Mouse (Mus musculus) kidney, adult 9 months (tissue): ENCODE results near the gene Pcgf6.
A peak's percentile ranks its signal among the peaks of the same experiment; 100 is the strongest.

ENCODE experiments used
- DNase-seq: peaks from one replicate; pipeline ENCODE4 v3.0.0; 2022

Gene Pcgf6

DNA sequence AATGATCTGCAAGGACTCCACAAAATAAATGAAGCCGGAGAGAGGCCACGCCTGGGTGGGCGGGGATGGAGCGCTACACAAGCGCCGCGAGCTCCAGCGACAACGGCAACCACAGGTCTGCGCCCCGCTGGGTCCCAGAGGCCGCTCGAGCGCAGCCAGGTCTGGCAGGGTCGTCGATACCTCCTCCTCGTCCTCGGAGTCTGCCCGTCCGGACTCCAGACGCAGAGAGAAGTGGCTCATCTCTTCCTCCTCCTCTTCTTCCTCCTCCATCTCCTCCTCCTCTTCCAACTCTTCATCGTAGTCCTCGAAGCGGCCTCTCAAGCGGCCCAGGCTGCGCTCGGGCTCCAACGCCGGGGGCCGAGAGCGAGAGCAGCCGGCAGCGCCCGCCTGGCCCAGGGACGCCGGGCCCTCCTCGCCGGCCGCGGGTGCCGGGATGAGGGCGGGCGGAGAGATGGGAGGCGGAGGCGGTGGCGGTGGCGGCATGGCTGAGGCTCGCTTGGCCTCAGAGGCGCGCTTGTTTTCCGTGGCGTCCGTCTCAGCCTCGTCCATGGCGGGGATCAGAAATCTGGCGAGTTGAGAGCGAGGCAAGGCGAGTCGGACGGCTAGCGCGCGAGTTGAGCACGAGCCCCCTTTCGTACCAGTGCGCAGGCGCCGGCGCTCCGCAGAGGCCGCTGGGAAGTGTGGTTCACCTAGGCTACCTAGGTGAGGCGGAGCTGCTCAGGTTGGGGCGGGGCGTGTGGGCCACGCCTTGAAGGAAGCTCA is at the start of gene Pcgf6:
TSS of gene Pcgf6 (minus strand) at position 636 of the 762 bp plus-strand sequence.
- peak; percentile 85 for DNase-seq

DNA sequence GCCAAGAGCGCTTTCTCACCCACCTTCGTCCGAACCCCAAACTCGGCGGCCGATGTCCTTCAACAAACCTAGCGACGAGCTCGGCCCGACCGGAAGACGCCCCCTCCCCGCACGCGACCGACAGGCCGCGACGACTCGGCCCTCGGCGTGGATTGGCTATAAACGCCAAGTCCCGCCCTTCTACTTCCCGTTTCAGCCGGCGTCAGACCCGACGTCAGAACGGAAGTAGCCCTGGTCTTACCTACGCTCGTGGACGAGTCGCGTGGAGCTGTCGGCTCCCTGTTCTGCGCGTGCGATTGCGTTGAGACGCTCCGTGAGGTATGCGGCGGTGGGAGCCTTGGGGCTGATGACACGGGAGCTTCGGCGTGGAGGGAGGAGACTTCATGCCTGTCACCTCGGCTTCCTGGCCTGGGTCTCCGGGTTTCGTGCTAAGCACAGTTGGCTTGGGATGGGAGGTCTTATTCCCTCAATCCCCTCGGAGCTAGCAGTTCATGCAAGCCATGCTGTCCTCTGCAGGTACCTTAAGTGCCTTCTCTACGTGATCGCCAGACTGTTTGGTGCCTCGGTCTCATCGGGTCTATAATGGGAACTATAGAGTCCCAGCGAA is 39.9 kb upstream of the Pcgf6 start, which contains the start of the genes Usmg5 and Pdcd11:
TSS of gene Usmg5 (minus strand) at position 98 of the 607 bp plus-strand sequence.
TSS of gene Pdcd11 (plus strand) at position 219 of the 607 bp plus-strand sequence.
- peak; percentile 96 for DNase-seq

DNA sequence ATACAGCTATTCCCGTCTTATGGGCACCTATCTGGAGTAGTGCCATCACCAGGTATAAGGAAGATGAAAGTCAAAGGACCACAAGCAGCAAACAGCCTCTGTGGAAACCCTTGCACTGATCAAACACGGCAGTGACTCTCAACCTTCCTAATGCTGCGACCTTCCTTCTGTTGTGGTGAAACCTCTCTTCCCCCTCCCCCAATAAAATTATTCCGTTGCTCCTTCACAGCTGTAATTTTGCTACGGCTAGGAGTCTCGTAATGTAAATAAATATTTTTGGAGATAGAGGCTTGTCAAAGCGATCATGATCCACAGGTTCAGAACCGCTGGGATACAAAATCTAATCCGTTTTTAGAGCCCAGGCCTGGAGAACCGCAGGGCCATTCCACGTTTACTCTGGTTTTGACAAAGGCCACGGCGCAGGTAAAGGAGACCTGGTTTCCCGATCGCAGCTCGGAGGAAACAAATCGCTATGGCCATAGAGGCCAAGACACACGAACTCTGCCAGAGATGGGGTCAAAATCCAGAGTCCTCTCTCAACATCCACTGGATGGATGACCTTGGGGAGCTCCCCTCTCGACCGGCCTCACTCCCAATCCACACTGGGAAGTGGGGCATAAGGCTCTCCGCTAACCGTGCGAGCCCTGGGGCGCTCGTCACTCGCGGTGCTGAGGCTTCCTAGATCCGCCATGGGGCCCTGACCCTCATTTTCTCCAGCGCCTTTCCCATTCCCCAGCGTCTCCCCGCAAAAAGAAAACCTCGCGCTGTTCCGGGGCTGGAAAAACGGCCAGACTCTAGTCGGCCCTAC is 39.2 kb upstream of the Pcgf6 start:
- DNase-seq, result peak; percentile 65

DNA sequence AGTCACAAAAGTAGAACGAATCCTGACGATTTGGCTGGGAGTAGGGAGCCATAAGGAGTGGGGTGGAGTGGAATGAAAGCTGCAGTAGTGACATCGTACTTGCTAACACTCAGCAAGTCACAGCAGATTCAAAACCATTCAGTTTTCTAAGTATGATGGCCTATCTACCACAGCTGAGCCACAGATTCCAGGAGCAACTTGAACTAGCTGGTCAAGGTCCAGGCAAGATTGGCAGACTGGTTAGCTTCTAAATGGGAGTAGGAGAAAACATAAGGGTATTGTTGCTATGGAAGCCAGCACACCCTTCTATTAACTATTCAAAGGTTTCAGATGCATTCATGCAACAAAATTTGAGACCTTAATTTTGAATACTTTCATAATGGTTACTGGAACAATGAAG is 37.5 kb upstream of the Pcgf6 start:
- DNase-seq, result peak; percentile 71

DNA sequence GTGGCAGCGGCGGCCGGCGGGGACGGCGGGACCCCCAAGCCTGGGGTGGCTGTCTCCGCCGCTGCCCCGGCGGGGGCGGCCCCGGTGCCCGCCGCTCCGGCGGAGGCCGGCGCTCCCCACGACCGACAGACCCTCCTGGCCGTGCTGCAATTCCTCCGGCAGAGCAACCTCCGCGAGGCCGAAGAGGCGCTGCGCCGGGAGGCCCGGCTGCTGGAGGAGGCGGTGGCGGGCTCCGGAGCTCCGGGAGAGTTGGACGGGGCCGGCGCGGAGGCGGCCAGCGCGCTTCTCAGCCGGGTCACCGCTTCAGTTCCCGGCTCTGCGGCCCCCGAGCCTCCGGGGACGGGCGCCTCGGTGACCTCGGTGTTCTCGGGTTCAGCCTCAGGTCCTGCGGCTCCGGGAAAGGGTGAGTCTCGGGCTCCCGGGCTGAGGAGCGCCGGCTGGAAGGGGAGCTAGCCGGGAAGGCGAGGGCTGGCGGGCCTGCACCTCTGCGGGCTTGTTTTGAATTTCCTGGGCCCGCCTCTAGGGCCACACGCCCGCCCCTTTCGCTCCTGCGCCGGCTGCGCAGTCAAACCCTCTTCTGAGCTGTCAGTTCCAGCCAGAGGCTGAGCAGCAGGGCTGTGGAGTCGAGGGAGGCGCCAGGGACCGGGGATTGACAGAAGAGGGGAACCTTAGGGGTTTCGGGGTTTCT is 17.4 kb upstream of the Pcgf6 start:
- DNase-seq, result peak; percentile 88

DNA sequence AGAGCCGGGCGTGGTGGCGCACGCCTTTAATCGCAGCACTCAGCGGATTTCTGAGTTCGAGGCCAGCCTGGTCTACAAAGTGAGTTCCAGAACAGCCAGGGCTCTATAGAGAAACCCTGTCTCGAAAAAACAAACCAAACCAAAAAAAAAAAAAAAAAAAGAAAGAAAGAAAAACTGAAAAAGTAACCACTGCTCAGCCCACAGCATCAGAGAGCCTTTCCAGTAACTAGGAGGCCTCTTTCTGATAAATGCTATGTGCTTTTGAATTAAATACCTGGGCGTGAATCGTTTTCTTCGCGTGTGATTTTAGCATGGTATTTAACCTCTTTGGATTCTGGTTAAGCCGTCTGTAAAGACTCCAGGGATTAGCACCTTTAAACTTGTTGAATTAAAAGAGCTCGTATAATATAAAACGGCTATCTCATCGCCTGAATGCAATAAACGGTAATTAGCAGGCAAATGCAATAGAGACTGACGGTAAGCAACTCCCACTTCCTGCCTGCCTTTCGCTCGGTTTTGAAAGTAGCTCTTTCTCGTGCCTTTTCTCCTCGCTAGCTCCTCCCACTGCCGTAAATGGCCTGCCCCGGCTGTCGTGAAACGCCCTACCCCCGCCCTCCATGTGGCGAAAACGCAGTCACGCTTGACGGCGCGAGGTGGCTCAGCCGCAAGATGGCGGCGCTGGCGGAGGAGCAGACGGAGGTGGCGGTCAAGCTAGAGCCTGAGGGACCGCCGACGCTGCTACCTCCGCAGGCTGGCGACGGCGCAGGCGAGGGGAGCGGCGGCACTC is 16.6 kb upstream of the Pcgf6 start, which contains the start of gene Taf5:
TSS of gene Taf5 (plus strand) at position 651 of the 787 bp plus-strand sequence.
- peak; percentile 98 for DNase-seq

DNA sequence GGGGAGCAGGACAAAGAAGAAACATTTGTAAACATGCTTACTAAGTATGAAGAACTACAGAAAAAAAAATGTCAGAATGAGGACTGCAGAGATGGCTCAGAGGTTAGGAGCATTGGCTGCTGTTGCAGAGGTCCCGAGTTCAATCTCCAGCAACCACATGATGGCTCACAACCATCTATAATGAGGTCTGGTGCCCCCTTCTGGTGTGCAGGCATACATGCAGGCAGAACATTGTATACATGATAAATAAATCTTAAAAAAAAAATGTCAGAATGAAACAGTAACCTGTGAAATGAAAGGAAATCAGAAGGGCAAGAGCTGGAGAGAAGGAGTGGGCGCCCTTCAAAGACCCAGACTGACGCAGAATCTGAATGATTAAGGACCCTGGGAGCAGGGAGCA is 15.2 kb upstream of the Pcgf6 start:
- no peak for DNase-seq

DNA sequence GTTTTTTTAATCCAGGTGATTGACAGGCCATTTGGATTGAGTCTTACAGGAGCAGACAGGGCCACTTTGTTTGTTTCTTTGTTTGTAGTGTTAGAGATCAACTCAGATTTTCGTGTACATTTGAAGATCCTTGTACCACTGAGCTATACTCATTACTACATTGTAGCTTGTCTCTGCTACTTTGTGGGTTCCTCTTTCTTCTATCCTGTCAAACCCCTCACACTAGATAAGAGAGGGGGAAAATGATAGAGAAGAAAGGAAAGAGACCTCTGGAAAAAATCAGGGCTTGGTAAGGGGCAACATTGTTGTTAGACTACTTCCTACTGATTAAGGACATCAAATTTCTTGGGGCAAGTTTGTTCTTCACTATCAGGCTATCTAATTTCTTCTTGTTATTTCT is 7.0 kb upstream of the Pcgf6 start:
- no peak for DNase-seq

DNA sequence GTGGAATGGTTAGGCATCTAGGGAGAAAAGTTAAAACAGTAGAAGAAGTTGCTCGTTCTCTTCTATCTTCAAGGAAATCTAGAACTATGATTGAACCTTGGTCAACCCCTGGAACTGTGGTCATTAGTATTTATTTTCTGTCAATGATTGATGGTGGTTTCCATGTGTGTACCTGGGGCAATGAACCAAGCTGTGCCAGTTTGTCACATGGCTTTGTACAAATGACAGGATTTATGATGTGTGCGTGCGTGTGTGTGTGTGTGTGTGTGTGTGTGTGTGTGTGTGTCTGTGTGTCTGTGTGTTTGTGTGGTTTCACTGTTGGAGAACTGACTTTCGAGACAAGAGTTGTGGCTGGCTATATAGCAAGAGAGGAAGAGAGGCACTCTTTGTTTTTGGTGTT is 2.8 kb upstream of the Pcgf6 start:
- DNase-seq, result peak; percentile 87

DNA sequence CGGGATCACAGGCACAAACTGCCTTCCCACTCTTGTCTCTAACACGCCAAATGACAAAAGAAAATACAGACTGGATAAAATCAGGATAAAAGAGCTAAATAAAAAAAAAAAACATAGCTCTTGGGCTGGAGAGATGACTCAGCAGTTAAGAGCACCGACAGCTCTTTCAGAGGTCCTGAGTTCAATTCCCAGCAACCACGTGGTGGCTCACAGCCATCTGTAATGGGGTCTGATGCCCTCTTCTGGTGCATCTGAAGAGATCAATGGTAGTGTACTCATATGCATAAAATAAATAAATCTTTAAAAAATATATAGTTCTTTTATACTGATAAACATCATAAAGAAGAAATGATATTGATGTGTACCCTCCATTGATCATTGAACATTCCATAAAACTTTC is 2.2 kb upstream of the Pcgf6 start:
- DNase-seq, result no peak

DNA sequence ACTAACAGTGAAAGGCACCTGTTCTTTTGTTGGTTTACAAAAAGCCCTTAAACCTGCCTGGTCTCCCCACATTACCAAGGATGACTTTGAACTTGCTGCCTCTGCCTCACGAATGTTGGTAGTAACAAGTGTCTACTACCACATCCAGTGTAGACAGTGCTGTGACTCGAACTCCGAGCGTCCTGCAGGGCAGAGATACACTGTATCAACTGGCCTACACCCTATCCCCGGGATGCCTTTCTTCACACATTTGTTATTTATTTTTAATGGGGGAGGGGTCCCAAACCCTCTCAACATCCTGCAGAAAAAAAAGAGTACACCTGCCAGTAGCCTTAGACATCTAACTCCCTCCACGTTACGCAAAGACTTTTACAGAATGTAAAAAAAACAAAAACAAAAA is 866 bp downstream of the Pcgf6 start:
- DNase-seq, result no peak

DNA sequence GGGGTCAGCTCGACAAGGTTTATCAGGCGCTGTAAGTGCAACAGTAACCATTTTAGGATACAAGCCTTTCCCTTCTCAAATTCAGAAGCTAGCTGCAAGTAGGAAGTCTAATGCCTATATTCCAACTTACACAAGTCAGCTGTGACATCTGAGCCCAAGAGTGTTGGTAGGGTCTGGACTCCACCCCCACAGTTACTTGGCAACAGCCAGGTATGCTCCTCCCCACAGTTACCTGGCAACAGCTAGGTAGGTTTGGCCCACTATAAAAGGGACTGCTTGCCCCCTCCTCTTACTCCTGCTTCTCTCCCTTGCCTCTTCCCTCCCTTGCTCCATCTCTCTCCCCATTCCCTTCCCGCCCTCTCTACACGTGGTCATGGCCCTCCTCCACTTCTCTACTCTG is 1.6 kb downstream of the Pcgf6 start:
- DNase-seq, result no peak

DNA sequence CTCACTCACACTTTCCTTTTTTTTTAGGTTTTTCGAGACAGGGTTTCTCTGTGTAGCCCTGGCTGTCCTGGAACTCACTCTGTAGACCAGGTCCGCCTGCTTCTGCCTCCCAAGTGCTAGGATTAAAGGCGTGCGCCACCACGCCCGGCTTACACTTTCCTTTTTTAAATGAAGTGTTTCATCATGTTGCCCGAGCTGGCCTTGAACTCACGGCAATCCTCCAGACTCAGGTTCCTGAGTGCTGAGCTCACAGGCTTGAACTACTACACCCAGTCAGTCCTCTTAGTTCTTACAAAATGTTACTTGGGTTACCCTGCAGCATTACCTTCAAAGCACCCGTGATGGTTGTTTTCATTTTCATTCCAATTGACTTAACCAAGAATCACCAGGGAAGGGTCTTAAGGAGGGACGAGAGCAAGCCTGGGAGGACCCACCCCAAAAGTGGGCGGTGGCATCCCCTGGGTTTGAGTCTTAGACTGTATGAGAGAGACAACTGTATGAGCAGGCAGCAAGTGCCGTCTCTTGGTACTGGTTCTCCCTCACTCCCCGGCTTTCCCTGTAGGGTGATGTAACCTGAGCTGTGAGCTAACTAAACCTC is 3.4 kb downstream of the Pcgf6 start:
- DNase-seq, result no peak

DNA sequence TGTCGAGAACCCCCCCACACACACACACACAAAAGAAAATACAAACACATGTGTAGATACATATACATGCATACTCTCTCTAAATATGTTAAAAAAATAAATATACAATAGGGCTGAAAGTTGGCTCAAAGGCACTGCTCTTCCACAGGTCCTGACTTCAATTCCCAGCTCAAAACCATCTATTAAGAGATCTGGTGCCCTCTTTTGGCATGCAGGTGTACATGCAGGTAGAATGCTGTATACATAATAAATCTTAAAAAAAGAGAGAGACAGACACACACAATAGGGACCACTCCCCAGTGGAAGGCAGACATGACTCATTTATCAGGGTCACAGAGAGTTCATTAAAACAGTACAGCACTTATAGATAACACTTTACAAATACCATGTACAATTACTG is 4.4 kb downstream of the Pcgf6 start:
- DNase-seq, result no peak

DNA sequence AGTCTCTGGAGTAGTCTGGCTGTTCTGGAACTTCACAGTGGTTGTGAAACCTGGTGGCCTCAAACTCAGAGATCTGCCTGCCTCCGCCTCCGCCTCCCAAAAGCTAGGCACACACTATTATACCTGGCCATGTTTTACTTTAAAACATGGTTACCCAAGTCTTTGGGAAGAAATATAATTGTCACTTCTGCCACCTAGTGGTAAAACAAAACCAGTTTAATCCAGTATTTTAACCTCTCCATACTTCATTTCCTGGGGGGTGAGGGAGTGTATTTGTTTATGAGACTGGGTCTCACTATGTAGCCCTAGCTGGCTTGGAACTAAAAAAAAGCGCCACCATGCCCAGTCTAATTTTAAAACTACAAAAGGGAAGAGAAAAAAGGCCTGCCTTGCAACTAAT is 7.1 kb downstream of the Pcgf6 start:
- DNase-seq, result no peak

DNA sequence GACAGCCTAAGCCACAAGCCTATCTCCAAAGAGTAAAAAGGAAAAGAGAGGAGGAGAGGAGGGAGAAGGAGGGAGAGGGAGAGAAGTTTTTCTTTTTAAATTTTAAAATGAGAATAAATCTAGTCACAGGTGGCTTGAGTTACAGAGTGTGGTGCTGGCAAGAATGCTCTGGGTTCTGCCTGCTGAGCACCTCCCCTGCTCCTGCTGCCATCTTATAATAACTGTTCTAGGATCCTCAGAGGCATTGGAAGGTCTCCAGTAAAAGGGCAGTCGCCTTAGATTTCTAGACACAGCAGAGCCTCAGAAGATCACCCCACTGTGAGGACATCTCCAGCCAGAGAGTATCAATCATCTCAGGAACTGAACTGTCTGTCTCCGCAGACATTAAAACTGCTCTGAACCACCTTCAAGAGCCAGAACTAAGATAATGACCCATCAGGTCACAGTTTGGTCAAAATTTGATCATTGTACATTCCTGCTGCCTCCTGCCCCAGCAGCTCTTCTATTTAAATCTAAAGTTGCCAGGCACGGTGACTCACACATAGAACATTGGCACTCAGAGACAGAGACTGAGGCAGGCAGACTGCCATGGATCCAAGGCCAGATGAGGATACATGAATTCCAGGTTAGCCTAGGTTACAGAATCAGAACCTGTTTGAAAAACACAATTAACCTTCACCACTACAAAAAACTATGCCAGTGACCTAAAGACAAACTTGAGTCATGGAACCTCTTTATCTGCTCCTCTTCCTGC is 9.8 kb downstream of the Pcgf6 start:
- DNase-seq, result no peak

DNA sequence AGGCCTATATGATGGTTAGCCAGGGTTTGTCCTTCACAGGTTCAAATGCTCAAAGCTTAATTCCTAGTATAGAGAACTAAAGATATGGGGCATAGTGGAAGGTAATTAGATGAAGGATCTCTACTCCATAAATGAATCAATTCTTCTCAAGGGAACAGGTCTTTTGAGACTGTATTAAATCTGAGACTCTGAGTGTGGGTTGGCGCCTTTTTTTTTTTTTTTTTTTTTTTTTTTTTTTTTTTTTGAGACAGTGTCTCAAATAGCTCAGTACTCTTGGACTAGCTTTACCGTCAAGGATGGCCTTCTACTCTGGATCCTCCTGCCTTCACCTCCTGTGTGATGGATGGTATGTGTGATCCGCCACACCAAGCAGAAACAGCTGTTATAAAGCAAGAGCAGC is 14.1 kb downstream of the Pcgf6 start:
- no peak for DNase-seq

DNA sequence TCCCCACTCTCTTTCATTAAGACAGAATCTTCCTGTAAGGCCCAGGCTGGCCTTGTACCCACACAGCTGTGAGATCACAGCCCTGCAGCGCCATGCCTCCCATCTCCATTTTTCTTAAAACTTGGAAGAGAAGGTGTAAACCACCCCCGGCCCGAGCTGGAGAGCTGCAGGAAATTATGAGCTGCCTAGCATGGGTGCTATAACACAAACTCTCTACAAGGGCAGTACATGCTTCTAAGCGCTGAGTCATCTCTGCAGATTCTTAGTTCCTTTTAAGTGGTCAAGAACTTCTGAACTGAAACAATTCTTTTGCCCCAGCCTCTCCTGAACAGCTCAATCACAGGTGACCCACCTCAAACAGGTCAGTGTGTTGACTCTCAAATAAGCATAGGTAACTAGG is 15.8 kb downstream of the Pcgf6 start:
- no peak for DNase-seq

DNA sequence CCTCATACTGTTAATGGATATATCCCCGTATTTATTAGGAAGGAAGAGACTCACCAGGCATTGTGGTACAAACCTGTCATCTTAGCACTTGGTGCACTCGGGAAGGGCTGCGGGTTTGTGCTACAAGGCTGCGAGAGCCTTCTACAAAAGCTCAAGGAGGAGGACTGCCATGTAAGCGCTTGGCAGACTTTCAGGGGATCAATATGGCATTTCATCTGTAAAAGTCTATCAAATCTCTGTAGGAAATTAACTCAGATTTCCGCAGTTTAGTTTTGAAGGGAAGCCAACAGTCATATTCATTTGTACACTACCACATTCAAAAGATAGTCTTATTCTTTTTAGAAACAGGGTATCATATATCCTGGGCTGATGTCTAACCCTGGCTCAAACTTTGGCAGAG is 18.9 kb downstream of the Pcgf6 start:
- DNase-seq, result no peak

DNA sequence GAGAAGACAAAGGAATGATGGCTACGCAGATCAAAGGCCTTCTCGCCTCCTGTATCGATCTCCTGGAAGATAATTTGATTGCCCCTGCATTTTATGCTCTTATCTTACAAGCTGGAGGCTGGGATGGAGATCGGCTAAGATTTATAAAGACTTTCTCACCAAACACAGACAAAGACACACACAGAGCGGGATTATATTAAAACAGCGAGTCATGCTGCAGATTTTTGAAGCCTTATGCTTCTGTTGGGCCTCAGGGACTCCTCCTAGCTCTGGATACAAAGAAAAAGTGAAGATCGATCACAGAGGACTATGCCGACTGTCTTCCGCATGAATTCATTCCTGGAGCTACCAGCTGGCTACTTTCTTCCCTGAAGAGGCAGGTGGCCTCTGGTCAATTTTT is 20.9 kb downstream of the Pcgf6 start:
- DNase-seq, result no peak

DNA sequence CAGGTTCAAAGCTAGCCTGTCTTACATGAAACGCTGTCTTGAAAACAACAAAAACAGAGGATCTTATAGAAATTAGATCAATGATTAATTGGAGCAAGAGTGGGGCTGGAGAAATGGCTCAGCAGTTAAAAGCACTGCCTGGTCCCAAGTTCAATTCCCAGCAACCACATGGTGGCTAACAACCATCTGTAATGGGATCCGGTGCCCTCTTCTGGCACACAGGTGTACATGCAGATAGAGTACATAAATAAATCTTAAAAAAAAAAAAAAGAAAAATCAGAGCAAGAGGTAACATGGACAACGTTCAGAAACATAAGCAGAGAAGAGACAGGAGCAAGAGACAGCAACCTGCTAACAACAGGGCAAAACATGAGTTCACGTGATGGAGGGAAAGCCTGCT is 24.2 kb downstream of the Pcgf6 start:
- no peak for DNase-seq
